Mouse (Mus musculus): ENCODE measurements around the gene Dock6.
"Not testable (repeated sequence)": the region's sequence is repeated elsewhere in the genome, so short reads cannot be mapped to it uniquely, and the experiment has no call there.

The Dock6 gene

GRCm38 (mm10) chr9:21774353-21774752 lies 78.1 kb downstream of the Dock6 start:
- no peak for DNase-seq

- not testable (repeated sequence) for DNase-seq
Measured at GRCm38 (mm10) chr9:21773396-21773795, 79.0 kb downstream of the Dock6 start.

DNA sequence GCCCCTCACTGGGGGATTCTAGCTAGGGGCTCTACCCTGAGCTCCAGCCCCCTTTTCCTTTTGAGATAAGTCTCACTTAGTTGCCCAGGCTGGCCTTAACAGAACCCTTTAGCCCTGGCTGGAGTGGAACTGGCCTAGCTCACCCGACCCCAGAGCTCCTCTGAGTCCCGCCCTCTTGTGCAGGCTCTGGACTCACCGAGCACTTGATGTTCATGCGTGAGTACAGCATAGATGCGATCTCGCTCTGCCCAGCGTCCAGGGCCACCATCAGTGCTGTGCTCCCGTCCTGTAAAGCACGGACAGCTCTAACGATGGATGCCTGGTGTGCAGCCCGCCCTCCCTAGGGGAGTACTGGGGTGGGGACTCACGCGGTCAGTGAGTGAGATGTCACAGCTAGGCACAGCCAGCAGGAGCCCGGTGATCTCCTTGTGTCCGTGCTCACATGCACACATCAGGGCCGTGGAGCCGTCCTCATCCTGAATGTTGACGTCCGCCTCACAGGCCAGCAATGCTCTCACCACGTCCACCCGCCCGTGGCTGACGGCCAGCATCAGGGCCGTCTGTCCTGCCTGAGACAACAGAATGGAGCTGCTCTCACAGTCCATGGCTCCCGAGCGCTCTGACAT lies 82.8 kb downstream of the Dock6 start:
- peak; percentile 58 for DNase-seq

DNA sequence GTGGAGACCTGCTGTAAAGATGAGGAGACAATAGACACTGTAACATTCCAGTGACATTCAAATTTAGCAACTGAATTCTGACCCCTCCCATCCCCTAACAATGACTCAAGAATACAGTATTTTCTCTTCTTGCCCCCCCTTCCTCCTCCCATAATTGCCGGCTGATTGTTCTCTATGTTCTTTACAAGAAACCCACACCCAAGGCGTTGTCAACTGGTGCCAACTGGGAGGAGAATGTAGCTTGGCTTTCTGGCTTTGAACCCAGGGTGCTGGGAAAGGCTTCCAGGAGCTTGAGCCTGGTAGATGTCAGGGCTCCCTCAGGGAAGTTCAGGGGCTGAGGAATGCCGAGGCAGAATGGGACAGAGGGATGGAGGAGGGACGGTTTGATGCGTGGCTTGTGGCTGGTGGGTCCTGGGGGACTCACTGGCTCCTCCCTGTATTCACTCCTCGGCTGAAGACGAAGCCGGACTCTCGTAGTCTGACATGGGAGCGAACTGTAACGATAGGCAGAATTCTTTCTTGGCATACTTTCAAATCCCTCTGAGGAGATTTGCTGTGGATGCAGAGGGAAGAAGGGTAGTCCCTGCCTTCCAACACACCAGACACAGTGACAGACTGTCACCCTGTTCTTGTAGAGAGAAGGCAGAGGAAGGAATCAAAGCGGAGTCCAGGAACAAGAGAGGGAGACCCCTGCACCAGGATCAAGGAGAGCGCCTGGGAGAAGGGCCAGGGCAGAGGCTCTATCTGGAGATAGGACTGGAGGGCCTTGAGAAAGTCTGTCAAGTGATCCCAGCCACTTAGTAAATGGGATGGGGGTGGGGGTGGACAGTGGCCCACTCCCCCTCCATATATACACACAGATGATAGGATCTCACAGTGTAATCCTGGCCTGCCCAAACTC lies 83.7 kb downstream of the Dock6 start:
- DNase-seq = peak; percentile 63

DNA sequence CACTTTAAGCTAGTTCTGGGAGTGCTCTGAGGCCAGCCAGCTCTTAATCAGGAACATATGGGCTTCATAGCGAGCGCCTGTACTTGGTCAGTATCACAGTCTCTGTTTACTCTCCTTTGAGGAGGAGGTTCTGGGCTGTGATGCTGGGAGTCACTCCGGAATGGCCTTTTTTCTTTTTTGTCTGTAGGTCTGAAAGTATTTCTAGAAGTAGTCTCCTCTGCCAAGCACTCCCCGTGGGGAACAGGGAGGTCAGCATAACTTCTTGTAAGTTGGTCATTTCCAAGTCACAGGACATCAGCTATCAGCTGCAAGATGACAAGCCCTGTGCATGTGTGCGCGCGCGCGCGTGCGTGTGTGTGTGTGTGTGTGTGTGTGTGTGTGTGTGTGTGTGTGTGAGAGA lies 84.5 kb downstream of the Dock6 start:
- peak; percentile 67 for DNase-seq

- DNase-seq = no peak
Measured at GRCm38 (mm10) chr9:21764084-21764999, 88.1 kb downstream of the Dock6 start.

DNA sequence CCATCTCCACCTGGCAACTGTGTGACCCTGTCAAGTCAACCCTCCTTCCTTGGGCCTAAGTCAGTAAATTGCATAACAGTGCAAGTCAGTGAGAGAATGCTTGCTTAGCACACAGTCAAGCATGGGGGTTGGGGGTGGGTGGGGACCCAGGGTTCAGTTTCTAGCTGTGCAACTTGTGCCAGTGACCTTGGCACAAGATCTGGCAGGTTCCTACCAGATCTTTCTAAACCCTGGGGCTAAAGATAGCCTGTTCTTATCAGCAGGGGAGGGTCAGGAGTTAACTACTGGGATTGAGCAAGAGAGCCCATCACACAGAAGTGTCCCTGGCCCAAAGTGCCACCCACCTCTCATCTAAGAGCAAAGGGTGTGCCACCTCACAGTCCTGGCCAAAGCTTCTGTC lies 90.3 kb downstream of the Dock6 start:
- DNase-seq = no peak

DNA sequence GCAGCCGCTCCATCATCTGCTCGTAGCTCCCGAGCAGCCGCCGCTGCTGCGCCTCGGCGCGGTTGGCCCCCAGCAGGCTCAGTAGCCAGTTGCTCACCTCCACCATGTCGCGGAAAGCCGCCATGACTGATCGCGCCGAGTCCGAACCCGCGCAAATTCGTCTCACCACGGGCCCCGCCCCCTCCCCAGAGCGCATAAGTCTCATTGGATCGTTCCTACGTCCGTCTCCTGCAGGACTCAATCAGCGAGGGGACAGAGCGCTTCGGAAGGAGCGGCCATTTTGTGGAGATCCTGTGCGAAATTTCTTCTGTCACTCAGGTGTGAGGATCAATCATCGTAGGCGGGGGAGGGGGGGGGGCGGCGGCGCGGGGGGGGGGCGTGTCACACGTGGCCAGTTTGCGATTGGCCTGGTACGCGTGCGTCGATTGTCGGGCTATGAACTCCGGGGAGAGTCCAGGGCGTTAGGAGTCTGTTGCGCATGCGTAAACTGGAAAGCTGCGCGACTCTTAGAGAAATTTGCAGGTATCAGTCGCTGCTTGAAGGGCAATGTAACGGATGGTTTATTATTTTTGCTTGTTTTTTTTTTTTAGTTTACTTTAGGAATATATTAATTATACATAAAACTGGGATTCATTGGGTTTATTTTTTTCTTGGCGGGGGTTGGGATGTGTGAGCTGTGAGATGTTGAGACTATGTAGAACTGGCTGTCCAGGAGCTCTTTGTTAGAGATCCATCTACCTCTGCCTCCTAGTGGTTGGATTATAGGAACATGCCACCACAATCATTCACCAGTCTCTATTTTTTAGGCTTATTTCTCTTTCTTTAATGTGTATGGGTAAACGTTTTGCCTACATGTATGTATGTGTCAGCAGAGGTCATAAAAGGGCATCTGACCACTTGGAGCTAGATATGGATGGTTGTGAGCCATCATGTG lies 92.0 kb downstream of the Dock6 start, which contains the start of gene Spc24:
TSS of gene Spc24 (minus strand) at position 149 of the 934 bp plus-strand sequence.
- peak; percentile 96 for DNase-seq

- DNase-seq = no peak
Measured at GRCm38 (mm10) chr9:21759718-21760117, 92.7 kb downstream of the Dock6 start.

- no peak for DNase-seq
Measured at GRCm38 (mm10) chr9:21758576-21759529, 93.6 kb downstream of the Dock6 start.

DNA sequence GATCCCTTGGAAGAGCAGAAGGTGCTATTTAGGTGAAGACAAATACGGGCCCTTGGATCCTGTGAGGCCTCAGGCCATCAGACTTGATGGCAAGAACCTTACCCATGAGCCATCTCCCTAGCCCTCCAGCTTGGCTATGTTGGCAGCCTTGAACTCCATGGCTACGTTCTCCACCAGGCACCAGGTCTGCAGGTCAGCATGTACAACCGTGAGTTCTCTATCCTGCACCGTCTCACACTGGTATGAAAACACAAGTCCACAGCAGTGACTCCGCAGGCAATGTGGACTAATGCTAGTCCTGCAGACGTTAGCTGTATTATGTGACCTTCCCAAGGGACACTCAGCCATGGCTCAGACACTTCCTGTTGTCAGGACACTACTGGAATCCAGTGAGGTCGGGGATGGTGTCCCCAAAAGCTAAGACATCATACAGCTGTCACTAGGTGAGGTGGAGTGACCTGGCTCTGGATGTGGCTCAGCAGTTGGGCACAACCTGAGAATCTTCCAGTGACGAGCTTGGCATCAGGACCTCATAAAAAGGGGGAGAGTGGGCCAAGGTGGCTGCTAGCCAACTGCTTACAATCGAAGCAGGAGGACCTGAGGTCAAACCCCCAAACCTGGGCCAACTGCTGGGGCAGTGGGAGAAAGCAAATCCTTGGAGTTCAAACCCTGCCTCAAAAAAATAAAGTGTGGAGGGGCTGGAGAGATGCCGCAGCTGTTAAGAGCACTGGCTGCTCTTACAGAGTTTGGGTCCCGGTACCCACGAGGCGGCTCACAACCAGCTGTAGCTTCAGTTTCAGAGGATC lies 97.7 kb downstream of the Dock6 start:
- DNase-seq = peak; percentile 55

- peak; percentile 81 for DNase-seq
Measured at GRCm38 (mm10) chr9:21754003-21754402, 98.4 kb downstream of the Dock6 start.

DNA sequence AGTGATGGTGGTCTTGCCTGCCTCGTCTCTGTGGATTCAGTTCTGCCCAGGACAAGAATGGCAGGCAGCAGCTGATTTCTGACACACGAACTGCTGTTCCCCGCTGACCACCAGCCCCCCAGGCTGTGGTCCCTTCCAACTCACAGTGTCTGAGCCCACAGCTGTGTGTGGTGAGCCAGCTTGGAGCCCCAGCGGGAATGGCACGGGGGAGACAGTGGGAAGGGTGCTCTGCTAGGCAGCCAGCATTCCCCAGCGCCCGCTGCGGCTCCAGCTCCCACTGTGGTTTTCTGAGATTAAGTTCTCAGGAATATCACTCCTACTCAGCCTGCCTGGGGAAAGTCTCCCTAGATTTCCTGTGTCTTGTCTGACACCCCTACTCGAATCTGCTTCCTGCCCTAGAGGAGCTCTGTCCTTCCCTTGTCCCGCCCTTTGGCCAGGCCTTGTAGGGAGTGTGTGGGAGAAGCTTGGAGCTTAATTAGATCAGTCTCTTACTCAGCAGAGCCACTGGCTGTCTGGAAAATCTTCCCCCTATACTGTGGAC lies 100.1 kb downstream of the Dock6 start:
- peak; percentile 82 for DNase-seq

DNA sequence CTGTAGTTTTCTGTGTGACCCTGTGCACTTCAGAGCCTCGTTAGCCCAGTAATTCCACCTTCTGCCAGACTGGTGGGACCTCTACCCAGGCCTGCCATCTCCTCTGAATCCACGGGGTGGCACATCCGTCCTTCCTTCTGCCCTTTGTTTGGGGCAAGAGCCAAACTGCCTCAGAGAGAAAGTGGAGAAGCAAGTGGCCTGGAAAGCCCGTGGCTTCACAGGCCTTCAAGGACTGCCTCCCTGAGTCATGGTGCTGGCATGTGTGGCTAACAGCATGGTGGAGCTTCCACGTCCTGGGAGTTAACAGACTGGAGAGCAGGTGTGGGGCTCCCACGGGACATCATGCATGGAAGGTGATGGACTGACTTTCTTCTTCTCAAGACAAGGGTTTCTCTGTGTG lies 101.1 kb downstream of the Dock6 start:
- DNase-seq = peak; percentile 49

DNA sequence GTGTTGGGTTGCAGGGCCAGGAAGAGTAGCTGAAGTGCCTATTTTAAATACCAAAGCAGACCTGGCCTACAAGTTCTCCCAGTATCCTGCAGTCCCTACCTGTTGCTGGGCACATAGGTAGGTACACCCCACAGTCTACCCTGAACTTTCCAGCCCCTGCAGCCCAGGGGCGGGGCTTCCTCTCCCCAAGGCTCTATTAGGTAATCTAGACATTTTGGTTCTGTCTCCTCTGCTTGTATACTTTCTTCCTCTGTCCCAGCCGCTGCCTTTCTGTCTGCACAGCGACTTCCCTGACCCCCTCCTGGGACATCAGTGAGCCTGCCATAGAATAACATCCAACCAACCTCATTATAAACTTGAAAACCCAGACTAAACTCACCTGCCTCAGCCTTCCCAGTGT lies 102.1 kb downstream of the Dock6 start:
- no peak for DNase-seq
